Mouse (Mus musculus): ENCODE measurements around the gene Gm20075. TPM values are rescaled to one million over a fixed set of nuclear protein-coding genes. Genes with fewer than 3 reads are reported as not detected.
"Not testable (repeated sequence)": the region's sequence is repeated elsewhere in the genome, so short reads cannot be mapped to it uniquely, and the experiment has no call there.

Gene Gm20075
- polyA plus RNA-seq (2012; rRNA removed): 0.42 and 5.0 TPM in 2 replicates

DNA sequence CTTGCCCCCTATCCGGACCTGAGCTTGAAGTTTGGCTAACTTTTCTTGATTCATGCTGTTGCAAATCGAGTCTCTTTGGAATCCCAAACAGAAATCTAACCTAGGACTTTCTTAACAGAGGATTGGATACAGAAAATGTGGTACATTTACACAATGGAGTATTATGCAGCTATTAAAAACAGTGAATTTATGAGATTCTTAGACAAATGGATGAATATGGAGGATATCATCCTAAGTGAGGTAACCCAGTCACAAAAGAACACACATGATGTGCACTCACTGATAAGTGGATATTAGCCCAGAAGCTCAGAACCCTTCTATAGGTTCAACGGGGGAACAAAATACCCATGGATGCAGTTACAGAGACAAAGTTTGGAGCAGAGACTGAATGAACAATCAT, at the start of gene Gm20075:
Gm20075 (minus strand) TSS at position 101 of the 400 bp plus-strand sequence.
- DNase-seq (ENCODE audit: low read depth): not testable (repeated sequence)

DNA sequence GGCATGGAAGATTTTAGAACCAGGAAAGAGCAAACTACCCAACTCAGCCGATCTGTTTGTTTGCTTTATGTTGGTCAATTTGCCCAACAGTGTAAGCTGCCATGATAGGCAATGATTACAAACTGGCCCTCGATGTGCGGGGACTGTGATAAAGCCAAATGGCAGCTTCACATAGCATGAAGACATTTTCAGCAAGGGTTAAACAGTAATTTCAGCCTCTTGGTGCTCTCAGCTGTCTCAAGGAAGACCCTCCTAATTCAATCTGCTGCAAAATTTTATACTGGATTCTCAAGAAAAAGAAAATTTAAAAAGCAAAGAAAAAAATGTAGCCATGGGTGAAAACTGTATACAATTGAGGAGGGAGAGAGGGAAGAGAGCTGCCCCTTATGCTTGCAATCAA, 47.9 kb upstream of the Gm20075 start:
- no peak for DNase-seq (ENCODE audit: low read depth)

DNA sequence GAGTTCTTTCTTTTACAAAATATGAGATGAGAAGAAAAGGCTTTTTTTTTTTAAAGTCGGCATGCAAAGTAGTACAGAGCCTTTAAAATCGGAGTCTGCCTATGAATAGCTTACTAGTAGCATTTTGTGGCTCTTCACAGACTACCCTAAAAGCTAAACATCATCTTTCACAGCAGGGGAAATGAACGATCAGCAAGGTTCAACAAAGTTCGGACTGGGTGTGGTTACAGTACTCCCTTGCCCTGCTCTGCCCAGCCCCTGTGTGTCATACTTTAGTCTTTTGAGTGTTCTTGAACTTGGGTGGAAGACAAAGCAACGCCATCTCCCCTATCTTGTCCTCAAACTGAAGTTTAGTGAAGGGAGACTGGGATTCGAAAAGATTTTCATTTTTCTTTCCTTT, 45.5 kb upstream of the Gm20075 start:
- no peak for DNase-seq (ENCODE audit: low read depth)

DNA sequence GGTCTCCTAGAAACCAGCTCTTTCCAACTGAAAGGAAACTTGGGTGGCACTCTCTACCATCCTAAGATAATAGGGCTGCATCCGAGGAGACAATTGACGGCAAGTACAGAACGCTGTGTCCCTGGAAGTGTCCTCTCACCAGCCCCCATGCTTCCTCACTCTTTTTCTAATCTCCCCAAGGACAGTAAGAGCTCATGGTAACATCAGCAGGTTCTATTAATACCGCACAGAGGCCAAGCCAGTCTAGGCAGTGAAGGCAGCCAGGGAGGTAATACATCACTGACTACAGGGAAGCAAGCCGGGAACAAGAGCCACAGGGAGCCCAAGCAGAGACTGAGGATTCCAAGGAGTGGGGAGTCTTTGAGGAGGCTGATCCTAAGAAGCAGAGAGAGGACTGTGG, 43.8 kb upstream of the Gm20075 start:
- no peak for DNase-seq (ENCODE audit: low read depth)

DNA sequence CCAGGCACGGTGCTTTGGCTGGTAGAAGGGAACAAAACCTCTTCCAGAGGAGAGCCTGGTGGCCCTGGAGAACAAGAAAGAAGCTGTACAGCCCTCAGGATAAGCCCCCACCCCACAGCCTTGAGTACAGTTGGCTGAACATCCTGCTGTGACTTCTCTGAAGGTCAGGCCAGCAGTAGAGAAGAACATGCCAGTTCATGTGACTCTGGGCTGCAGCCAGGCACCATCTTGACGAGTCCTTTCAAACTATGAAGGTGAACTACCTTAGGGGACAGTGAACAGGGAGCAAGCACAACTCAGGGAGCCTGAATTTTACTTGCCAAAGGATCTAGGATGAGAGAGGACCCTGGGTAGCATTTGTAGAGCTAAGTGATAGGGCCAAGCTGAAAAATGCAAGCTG, 31.5 kb upstream of the Gm20075 start:
- no peak for DNase-seq (ENCODE audit: low read depth)

DNA sequence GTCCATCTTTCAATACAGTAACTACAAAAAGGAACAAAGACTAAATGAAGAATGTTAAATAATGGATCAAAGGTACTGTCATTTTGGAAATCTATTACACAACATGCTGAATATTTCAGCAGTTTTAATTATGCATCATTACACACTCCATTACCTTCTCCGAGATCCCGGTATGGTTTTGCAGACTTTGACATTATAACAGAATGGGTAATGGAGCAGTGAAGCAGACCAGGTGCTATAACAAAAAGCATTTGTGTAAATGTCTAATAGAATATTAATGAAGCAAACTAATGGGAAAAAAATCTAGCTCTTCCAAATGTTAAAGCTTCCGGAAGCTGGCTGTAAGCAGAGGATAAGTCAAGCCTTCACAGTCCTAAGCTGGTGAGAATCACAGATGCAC, 29.6 kb upstream of the Gm20075 start:
- DNase-seq (ENCODE audit: low read depth): no peak

DNA sequence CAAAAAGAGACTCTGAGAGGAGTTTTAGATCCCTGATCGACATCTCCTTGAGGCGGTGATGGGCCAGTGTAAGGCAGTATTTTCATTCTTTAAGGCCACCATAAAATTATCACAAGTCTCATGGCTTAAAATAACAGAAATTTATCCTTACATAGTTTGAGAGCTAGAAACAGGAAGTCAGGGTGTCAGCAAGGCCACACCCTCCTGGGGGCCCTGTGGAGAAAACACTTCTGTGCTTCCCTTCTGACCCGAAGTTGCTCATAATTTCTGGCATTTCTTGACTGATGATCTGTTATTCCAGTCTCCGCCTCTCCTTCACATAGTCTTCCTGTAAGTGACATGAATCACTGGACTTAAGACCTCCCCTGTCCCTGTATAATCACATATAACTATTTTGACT, 25.2 kb upstream of the Gm20075 start:
- no peak for DNase-seq (ENCODE audit: low read depth)

DNA sequence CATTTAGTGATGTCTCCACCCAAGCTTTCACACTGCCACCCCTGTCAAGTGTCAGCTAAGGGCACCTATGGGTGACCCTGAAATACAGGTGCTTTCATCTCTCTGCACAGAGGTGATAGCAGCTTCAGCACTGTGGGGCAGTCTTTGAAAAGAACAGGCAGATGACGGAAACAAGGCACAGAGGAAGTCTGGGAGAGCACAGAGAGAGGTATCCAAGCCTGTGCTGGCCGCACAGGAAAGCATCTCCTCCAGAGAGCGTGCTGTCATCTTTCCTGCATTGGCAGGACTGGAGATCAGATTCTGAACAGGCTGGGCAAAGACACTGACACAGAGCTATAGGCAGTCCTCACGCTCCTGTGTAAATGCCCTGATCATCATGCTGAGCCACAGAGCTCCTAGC, 9.8 kb upstream of the Gm20075 start:
- DNase-seq (ENCODE audit: low read depth): no peak

DNA sequence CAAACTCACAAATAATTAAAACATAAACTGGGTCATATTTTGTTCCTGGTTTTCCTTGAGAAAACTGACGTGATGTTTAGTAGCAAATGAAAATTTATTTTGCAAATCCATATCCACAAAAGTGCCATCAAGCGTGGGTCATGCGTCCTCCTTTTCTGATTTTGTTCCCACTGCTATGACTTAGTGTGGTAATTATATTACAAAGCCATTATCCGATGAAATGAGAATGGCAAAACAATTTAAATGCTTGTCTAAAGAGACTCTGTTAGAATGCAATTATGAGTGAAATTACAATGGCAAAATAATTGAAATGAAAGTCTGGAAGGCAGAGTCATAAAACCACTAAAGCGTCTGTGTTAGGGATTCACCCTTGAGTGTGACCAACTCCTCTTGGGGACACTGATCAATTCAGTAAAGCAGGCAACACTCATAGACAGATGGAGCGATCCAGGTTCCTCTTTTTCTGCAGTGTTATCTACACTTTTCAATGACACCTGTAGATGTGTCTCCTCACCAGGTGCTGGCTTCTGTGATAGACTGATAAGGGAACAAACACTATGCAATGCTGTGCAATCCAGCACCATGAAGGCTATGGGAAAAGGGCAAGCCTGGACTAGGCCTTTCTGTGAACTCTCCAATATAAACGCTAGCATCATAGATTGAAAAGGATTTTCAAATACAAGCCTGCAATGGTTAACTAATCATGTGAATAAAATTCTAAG, 4.6 kb upstream of the Gm20075 start:
- no peak for DNase-seq (ENCODE audit: low read depth)

DNA sequence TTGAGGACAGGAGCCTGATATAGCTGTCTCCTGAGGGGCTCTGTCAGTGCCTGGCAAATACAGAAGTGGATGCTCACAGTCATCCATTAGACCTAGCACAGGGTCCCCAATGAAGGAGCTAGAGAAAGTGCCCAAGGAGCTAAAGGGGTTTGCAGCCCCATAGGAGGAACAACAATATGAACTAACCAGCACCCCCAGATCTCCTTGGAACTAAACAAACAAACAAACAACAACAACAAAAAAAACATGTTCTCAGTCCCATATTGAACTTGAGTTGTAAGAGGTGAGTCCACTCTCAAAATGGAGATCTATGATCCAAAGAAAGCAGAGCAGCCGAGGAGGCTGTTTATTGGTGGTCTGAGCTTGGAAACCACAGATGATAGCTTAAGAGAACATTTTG, 578 bp upstream of the Gm20075 start, which contains the start of gene Gm17190:
Gm17190 (plus strand) TSS at position 301 of the 400 bp plus-strand sequence.
- DNase-seq (ENCODE audit: low read depth): not testable (repeated sequence)

DNA sequence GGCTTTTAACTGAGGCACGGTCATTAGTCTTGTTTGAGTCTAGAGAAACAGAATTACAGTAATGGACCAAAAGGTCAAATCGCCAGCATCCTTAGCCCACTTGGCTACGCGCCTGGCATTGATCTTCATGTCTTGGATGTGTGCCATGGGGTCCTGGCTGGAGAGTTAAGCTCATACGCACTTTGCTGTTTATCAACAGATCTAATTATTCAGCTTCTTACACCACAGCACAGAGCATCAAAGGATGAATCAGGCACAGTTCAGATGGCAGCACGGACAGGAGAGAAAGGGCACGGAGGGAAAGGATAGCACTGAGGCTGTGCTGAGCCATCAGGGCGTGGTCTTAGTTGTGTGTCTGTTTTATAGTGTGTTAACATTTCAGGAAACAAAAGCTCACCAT, 7.6 kb downstream of the Gm20075 start:
- no peak for DNase-seq (ENCODE audit: low read depth)

DNA sequence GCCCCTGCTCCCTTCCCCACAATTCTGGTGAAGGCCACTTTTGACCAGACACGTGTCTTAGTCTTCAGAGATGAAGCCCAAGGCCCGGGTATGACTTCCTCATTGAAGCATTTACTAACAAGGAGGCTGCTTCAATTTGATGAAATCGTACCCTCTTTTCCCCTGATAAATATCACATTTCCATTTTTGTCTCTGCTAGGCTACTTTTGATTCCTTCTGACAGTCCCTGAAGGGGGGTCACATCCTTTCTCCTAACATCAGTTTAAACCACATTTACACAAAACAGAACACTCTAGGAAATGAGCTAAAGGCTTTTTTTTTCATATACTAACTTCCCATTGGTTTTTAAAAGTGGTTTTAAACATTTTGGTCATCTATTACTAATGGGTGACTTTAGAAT, 28.4 kb downstream of the Gm20075 start:
- no peak for DNase-seq (ENCODE audit: low read depth)

DNA sequence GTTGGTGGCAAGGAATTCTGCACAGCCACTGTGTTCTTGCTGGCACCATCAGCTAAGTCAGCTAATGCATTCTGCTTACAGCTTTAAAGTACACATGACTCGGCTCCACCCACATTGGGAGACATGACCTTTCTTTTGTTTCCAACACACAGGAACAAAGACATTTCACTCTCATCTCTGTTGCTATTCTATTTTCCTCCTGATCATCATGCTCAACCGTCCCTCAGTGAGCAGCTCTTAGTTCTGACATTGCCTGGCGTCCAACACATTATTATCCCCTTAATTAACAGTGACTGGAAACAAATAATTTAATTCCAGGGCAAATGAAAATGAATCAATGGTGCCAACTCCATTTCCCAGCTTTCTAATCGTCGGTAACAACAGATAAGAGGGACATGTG, 35.8 kb downstream of the Gm20075 start:
- no peak for DNase-seq (ENCODE audit: low read depth)

DNA sequence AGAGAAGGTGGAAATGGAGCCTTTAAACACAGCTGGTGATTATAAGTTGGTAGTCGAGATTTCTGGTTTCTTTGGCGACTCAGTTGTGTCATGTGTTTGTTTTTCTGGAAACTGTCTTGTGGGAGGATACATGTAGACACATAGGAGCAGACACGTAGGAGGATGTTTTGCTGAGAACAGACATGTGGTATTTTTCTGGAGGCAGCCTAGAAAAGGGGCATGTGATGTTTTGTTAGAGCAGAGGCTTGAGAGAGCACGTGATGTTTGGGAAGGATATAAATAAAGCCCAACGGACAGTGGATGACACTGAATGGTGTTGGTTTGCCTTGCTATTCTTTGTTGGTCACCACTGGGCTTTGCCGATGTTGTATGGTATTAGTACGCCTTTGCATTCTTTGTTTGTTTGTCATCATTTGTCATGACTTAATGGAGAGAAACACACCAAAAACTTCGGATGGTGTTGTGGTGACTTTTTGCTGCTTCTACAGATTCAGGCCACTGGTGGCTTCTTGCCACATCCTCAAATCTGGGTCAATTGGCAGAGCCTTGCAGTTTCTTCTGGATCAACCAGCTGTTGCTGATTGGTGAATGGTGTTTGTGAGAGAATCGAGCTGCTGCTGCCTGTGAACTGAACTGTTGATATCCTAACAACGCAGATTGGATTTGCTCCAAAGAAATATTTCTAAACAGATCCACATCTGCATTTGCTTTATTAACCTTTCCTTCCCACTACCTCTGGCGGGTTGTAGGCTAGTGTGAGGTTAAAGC, 40.7 kb downstream of the Gm20075 start:
- DNase-seq (ENCODE audit: low read depth): no peak

DNA sequence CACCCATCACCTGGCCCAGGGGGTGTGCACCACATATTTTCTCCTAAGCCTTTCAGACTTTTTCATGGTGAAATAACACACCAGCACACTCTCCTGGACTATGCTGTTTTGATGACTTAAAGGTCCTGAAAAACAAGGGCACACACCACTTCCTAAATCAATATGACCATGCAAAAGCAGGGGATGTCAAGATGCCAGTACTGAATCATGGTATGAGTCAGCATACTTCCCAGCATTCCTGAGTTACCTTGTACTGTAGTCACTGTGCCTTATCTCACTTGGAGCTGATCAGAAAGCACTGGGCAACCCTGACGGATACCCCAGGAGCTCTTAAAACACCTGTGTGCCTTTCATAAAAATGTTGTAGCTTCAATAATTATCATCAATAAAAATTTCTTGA, 41.6 kb downstream of the Gm20075 start:
- DNase-seq (ENCODE audit: low read depth): no peak

DNA sequence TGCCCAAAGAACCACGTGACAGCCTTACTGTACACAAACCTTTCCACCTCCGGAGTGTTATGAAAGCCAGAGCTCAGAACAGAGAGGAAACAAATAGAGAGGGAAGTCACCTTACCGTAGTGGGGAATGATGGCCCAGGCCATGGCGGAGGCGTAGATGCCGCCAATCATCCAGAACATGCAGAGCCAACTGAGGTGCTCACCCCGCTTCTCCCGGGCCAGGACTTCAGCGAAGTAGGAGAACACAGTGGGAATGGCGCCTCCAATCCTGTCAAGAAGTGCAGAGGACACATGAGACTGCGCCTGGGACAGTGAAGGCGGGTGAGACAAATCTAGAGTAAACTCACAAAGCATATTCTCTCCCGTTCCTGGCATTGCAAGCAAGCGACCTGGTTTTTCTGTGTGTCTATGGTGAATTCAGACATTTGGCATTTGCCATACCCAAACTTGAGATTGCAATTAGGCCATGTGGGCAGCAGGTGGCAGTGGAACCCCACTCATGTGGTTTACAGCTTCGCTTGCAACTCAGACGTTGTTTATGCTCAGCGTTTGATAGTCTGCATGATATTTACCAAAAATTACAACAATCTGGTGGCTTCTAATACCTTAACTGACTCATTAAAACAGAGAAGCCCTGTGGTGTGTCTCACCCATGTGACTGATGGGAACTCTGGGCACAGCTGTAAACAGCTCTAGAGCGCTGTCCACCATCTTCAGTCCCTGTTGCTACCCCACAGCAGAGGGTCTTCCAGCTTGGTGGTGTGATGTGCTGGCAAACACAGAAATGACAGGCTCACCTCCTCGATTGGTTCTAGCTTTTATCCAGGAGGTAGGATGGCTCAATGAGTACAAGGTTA, 50.6 kb downstream of the Gm20075 start:
- DNase-seq (ENCODE audit: low read depth): no peak

Other genes starting within 250 kb of the Gm20075 start
- 12.7 and 20.1 TPM in 2 replicates for gene Iqgap2, start 189.5 kb downstream of the Gm20075 start, polyA plus RNA-seq (2012; rRNA removed)
- gene Gm17190, start 678 bp upstream of the Gm20075 start, polyA plus RNA-seq (2012; rRNA removed): not detected in 2 replicates
- 0.18 and 0.26 TPM in 2 replicates for gene Sv2c, start 51.2 kb upstream of the Gm20075 start, polyA plus RNA-seq (2012; rRNA removed)